Mouse (Mus musculus): ENCODE results near the gene Mip. TPM values are rescaled to one million over a fixed set of nuclear protein-coding genes. Genes with fewer than 3 reads are reported as not detected.
A peak's percentile ranks its signal among the peaks of the same experiment; 100 is the strongest.

The Mip gene
- 2.8 and 6.8 TPM in 2 replicates for total RNA-seq (2012; rRNA removed)

DNA sequence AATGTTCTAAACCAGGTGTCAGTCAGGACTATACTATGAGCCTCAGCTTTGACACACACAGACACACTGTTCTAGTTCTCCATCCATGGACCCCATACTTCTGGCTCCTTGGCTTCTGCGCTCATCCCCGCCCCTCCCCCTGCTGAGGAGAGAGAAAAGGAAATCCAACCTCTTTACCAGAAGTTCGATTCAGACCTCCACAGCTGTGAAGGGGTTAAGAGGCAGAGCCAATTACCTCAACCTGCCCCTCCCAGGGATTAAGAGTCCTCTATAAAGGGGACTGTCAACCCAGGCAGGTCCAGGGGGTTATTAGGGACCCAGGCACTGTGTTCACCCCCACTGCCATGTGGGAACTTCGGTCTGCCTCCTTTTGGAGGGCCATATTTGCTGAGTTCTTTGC lies at the start of gene Mip:
Gene Mip (plus strand): TSS at position 301 of the 400 bp plus-strand sequence.
- H3K4me3 ChIP-seq (ENCODE audit: insufficient read depth in 1 of 2, low read depth in 1 of 2, low read length in 2 of 2, poor library complexity in 1 of 2, severe bottlenecking in 1 of 2) = peak within 1 kb of the TSS; percentile 43 to 50

DNA sequence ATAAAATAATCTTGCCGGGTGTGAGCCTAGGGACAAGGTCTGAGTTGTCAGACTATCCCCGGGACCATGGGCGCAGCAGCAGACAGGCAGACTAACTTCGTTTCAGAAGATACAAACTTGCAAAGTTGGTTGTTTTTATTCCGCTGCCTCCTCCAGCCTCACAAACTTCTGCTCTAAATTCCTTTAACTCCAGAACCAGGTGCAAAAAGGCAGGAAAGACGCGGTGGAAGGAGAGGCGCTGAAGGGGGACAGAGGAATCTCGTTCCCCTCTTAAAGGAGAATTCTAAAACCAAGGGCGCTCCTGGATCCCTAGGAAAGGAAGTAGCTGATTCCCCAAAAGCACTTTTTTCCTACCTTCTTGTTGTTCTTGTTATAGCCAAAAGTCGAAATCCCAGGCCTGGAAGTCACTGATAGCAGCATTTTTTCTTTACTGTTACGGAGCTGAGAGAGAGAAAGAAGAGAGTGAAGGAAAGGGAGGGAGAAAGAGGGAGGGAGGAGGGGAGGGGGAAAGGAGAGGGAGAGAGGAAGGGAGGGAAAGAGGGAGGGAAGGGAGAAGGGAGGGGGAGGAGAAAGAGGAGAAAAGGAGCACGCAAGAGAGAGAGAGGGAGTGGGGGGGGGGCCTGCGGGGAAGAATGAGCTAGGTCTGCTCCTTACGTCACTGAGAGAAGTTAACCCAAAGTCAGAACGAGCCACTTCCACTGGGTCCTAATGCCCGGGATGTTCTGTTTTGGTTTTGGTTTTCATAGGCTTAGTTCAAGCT lies 49.5 kb upstream of the Mip start:
- Histone ChIP-seq H3K27ac (ENCODE audit: insufficient read depth, low read depth, low read length, poor library complexity, severe bottlenecking) (peak overlapping the region; percentile 58; the same call in 1 of the 2 replicates), H3K9me3 (ENCODE audit: control insufficient read depth, insufficient read depth, low read depth, low read length) (no peaks in the 10 kb centered on the region), H3K4me1 (ENCODE audit: control insufficient read depth in 2 of 2, insufficient read depth in 2 of 2, low read length in 2 of 2, poor library complexity in 1 of 2) (peaks cover 2 to 12% of the 10 kb centered on the region in 2 experiments), H3K36me3 (ENCODE audit: control insufficient read depth, insufficient read depth, low read length, poor library complexity, severe bottlenecking) (no peaks in the 10 kb centered on the region), H3K4me3 (ENCODE audit: insufficient read depth in 1 of 2, low read depth in 1 of 2, low read length in 2 of 2, poor library complexity in 1 of 2, severe bottlenecking in 1 of 2) (peak overlapping the region; percentile 81 to 83), H3K9ac (ENCODE audit: insufficient read depth, low read depth, low read length, poor library complexity, severe bottlenecking) (peak overlapping the region; percentile 81)
- TF ChIP-seq MAFK (IDR thresholded peaks at IDR 0.05; ENCODE audit: insufficient read depth, low read depth, low read length) (no peak), HCFC1 (IDR thresholded peaks at IDR 0.05; ENCODE audit: borderline replicate concordance, insufficient read depth, low read length) (no peak), ZC3H11A (IDR thresholded peaks at IDR 0.05; ENCODE audit: borderline replicate concordance, low read depth, low read length) (no peak), ZNF384 (IDR thresholded peaks at IDR 0.05; ENCODE audit: low read depth, low read length) (no peak), CHD2 (IDR thresholded peaks at IDR 0.05; ENCODE audit: low read depth, low read length) (no peak)
- no peak for DNase-seq (ENCODE audit: low read depth, low spot score)
- in situ Hi-C loops (cut with MboI; ENCODE audit: low sequenced_read_pairs in 2 of 2, unreplicated experiment in 2 of 2) = no loop called here

More for the DNA sequence above, at the start of gene Mip:
- Histone ChIP-seq H3K27ac (ENCODE audit: insufficient read depth, low read depth, low read length, poor library complexity, severe bottlenecking) (no peak within 1 kb of the TSS), H3K9me3 (ENCODE audit: control insufficient read depth, insufficient read depth, low read depth, low read length) (no peaks in the 10 kb centered on the region), H3K36me3 (ENCODE audit: control insufficient read depth, insufficient read depth, low read length, poor library complexity, severe bottlenecking) (no peaks in the 10 kb centered on the region), H3K9ac (ENCODE audit: insufficient read depth, low read depth, low read length, poor library complexity, severe bottlenecking) (peak within 1 kb of the TSS; percentile 26; the same call in 1 of the 2 replicates), H3K4me1 (ENCODE audit: control insufficient read depth in 2 of 2, insufficient read depth in 2 of 2, low read length in 2 of 2, poor library complexity in 1 of 2) (peaks cover 0 to 21% of the 10 kb centered on the region in 2 experiments; a peak in 2 of 4 replicates)
- TF ChIP-seq ZNF384 (IDR thresholded peaks at IDR 0.05; ENCODE audit: low read depth, low read length) (no peak), MAFK (IDR thresholded peaks at IDR 0.05; ENCODE audit: insufficient read depth, low read depth, low read length) (no peak), HCFC1 (IDR thresholded peaks at IDR 0.05; ENCODE audit: borderline replicate concordance, insufficient read depth, low read length) (no peak), ZC3H11A (IDR thresholded peaks at IDR 0.05; ENCODE audit: borderline replicate concordance, low read depth, low read length) (no peak), CHD2 (IDR thresholded peaks at IDR 0.05; ENCODE audit: low read depth, low read length) (no peak)
- in situ Hi-C loops (cut with MboI; ENCODE audit: low sequenced_read_pairs in 2 of 2, unreplicated experiment in 2 of 2) = no loop called here
- DNase-seq (ENCODE audit: low read depth, low spot score) = no peak

DNA sequence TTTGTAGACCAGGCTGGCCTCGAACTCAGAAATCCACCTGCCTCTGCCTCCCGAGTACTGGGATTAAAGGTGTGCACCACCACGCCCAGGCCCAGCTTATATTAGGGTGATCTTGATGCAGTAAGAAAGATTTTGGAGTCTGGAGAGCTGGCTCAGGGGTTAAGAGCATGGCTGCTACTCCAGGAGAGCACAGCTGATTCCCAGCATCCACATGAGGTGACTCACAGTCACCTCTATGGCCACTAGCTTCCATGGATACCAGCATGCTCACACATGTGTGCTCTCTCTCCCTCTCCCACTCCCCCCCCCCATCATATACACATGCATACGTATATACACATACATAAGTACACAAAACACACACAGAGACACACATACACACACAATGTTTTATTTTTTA lies 48.3 kb upstream of the Mip start:
- no peak overlapping the region for H3K9ac ChIP-seq (ENCODE audit: insufficient read depth, low read depth, low read length, poor library complexity, severe bottlenecking)
- H3K27ac ChIP-seq (ENCODE audit: insufficient read depth, low read depth, low read length, poor library complexity, severe bottlenecking) = no peak overlapping the region
- TF ChIP-seq MAFK (IDR thresholded peaks at IDR 0.05; ENCODE audit: insufficient read depth, low read depth, low read length) = no peak
- no peak for TF ChIP-seq ZC3H11A (IDR thresholded peaks at IDR 0.05; ENCODE audit: borderline replicate concordance, low read depth, low read length)
- TF ChIP-seq ZNF384 (IDR thresholded peaks at IDR 0.05; ENCODE audit: low read depth, low read length) = no peak
- TF ChIP-seq HCFC1 (IDR thresholded peaks at IDR 0.05; ENCODE audit: borderline replicate concordance, insufficient read depth, low read length) = no peak
- TF ChIP-seq CHD2 (IDR thresholded peaks at IDR 0.05; ENCODE audit: low read depth, low read length) = no peak
- in situ Hi-C loops (cut with MboI; ENCODE audit: low sequenced_read_pairs in 2 of 2, unreplicated experiment in 2 of 2) = no loop called here
- DNase-seq (ENCODE audit: low read depth, low spot score) = no peak
- no peaks in the 10 kb centered on the region for H3K9me3 ChIP-seq (ENCODE audit: control insufficient read depth, insufficient read depth, low read depth, low read length)
- H3K36me3 ChIP-seq (ENCODE audit: control insufficient read depth, insufficient read depth, low read length, poor library complexity, severe bottlenecking) = no peaks in the 10 kb centered on the region
- peaks cover 2 to 11% of the 10 kb centered on the region in 2 experiments for H3K4me1 ChIP-seq (ENCODE audit: control insufficient read depth in 2 of 2, insufficient read depth in 2 of 2, low read length in 2 of 2, poor library complexity in 1 of 2)
- no peak overlapping the region for H3K4me3 ChIP-seq (ENCODE audit: insufficient read depth in 1 of 2, low read depth in 1 of 2, low read length in 2 of 2, poor library complexity in 1 of 2, severe bottlenecking in 1 of 2)

DNA sequence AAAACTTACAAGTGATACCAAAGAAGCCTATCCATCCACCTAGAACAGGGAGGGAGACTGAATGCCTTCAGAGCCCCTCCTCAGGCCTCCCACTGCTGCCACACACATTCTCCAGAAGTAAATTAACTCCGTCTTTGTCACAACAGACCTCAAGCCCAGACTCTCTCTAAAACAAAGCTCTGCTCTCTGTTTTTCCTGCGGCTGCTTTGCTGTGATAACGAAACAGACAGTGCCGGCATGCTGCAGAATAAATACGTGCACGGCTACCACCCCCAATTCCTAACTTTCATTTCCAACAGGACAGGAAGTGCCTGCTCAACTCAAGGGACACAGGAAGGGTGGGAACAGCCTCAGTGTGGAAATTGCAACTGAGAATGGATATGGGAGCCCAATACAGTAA lies 45.6 kb upstream of the Mip start, which contains the start of gene Rbms2:
Gene Rbms2 (minus strand): TSS at position 309 of the 400 bp plus-strand sequence.
- Histone ChIP-seq H3K36me3 (ENCODE audit: control insufficient read depth, insufficient read depth, low read length, poor library complexity, severe bottlenecking) (no peaks in the 10 kb centered on the region), H3K27ac (ENCODE audit: insufficient read depth, low read depth, low read length, poor library complexity, severe bottlenecking) (peak within 1 kb of the TSS; percentile 68; the same call in 1 of the 2 replicates), H3K9me3 (ENCODE audit: control insufficient read depth, insufficient read depth, low read depth, low read length) (no peaks in the 10 kb centered on the region), H3K4me3 (ENCODE audit: insufficient read depth in 1 of 2, low read depth in 1 of 2, low read length in 2 of 2, poor library complexity in 1 of 2, severe bottlenecking in 1 of 2) (peak within 1 kb of the TSS; percentile 6 to 33; a peak in 2 of 4 replicates), H3K4me1 (ENCODE audit: control insufficient read depth in 2 of 2, insufficient read depth in 2 of 2, low read length in 2 of 2, poor library complexity in 1 of 2) (peaks cover 2 to 4% of the 10 kb centered on the region in 2 experiments; a peak in 3 of 4 replicates), H3K9ac (ENCODE audit: insufficient read depth, low read depth, low read length, poor library complexity, severe bottlenecking) (peak within 1 kb of the TSS; percentile 62; the same call in 1 of the 2 replicates)
- no peak for DNase-seq (ENCODE audit: low read depth, low spot score)
- TF ChIP-seq CHD2 (IDR thresholded peaks at IDR 0.05; ENCODE audit: low read depth, low read length) (no peak), ZC3H11A (IDR thresholded peaks at IDR 0.05; ENCODE audit: borderline replicate concordance, low read depth, low read length) (no peak), ZNF384 (IDR thresholded peaks at IDR 0.05; ENCODE audit: low read depth, low read length) (no peak), HCFC1 (IDR thresholded peaks at IDR 0.05; ENCODE audit: borderline replicate concordance, insufficient read depth, low read length) (no peak), MAFK (IDR thresholded peaks at IDR 0.05; ENCODE audit: insufficient read depth, low read depth, low read length) (no peak)
- in situ Hi-C loops (cut with MboI; ENCODE audit: low sequenced_read_pairs in 2 of 2, unreplicated experiment in 2 of 2) = loop anchor here in 1 of 2 experiments (10.0 kb wide), 1 partner anchor 85 kb away; the partner anchor contains the start of gene Baz2a

Data from ES-E14 (cell line).